22 mouse cellular contexts compared by ENCODE assay signal in the genomic region with DNA sequence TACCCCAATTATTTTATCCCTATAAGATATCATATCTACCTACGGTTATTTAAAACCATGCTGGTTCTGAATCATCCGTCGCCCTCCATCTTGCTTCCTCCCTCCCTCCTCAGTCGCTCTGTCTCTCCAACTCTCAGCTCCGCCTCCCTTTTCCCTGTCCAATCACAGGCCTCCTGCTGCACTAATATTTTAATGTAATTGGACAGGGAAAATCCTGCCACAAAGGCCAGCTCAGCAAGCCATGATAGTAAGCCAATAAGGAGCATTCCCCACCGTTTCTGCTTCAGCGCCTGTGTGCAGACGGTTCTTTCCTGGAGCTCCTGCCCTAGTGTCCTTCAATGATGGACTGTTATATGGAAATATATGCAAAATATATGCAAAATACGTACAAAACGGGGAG.
"Had no signal": no experiment of that assay in that cellular context is flagged by ENCODE, and none has a peak within 500 bp of the region (broad histone marks: within the 10 kb centered on the region; RNA-seq: fewer than 3 reads in every experiment).

No protein-coding gene starts in this region.

- H3K4me2 ChIP-seq: limb, embryonic 13.5 days; lung, embryonic 14.5 days; midbrain, embryonic 15.5 days; neural tube, embryonic 12.5 days; neural tube, embryonic 15.5 days had no signal

- H3K36me3 ChIP-seq: midbrain, embryonic 15.5 days; neural tube, embryonic 12.5 days; neural tube, embryonic 15.5 days had no signal

- H3K27ac ChIP-seq: limb, embryonic 10.5 days; limb, embryonic 13.5 days; midbrain, embryonic 10.5 days; midbrain, embryonic 15.5 days; neural tube, embryonic 12.5 days; neural tube, embryonic 15.5 days; stomach, postnatal 0 days had no signal

- H3K9ac ChIP-seq: limb, embryonic 13.5 days; lung, embryonic 14.5 days; midbrain, embryonic 15.5 days; neural tube, embryonic 12.5 days; neural tube, embryonic 15.5 days had no signal

- DNase-seq: kidney, adult 18-20 months; kidney, adult 9 months; kidney, postnatal 14 days; kidney, postnatal 4 days; layer of hippocampus, adult 9-11 months; lung, embryonic 14.5 days; right cerebral cortex, adult 18-20 months; right cerebral cortex, postnatal 14 days; right cerebral cortex, postnatal 4 days; thymus, adult 2 months; thymus, postnatal 14 days; thymus, postnatal 4 days had no signal

- H3K27me3 ChIP-seq: limb, embryonic 13.5 days; megakaryocyte, embryonic 14.5 days; midbrain, embryonic 15.5 days; neural tube, embryonic 12.5 days; neural tube, embryonic 15.5 days had no signal

- H3K4me1 ChIP-seq: limb, embryonic 10.5 days; limb, embryonic 13.5 days; midbrain, embryonic 10.5 days; midbrain, embryonic 15.5 days; neural tube, embryonic 12.5 days; neural tube, embryonic 15.5 days had no signal

- H3K9me3 ChIP-seq: limb, embryonic 10.5 days; limb, embryonic 13.5 days; megakaryocyte, embryonic 14.5 days; midbrain, embryonic 10.5 days; midbrain, embryonic 15.5 days; neural tube, embryonic 12.5 days; neural tube, embryonic 15.5 days had no signal

- ATAC-seq: intestine, embryonic 16.5 days; lung, postnatal 0 days; midbrain, embryonic 15.5 days had no signal

- H3K4me3 ChIP-seq: limb, embryonic 10.5 days; limb, embryonic 13.5 days; megakaryocyte, embryonic 14.5 days; midbrain, embryonic 10.5 days; midbrain, embryonic 15.5 days; neural tube, embryonic 12.5 days; neural tube, embryonic 15.5 days had no signal
